Mouse (Mus musculus) hindbrain, embryonic 10.5 days (tissue): ENCODE data around the gene Gria1. TPM values are rescaled to one million over a fixed set of nuclear protein-coding genes. Genes with fewer than 3 reads are reported as not detected.
A peak's percentile ranks its signal among the peaks of the same experiment; 100 is the strongest.

Experiments used
- DNase-seq: peaks from one replicate; pipeline ENCODE4 v3.0.0-alpha.2; 2017; ENCODE audit warnings: low spot score
- H3K27ac ChIP-seq: fragments of 300-500 bp; sonication (generic); 2 replicates; pipeline ENCODE4 v1.5.1; 2016; ENCODE audit warnings: mild to moderate bottlenecking, moderate library complexity
- H3K27me3 ChIP-seq: fragments of 300-500 bp; sonication (generic); 2 replicates; pipeline ENCODE4 v1.6.1; 2016; ENCODE audit warnings: mild to moderate bottlenecking; ENCODE audit not compliant: poor library complexity, insufficient read depth, severe bottlenecking
- H3K36me3 ChIP-seq: fragments of 300-500 bp; sonication (generic); 2 replicates; pipeline ENCODE4 v1.6.1; 2016; ENCODE audit warnings: mild to moderate bottlenecking, moderate library complexity
- H3K4me1 ChIP-seq: fragments of 300-500 bp; sonication (generic); replicated peaks from 2 replicates; pipeline ENCODE4 v1.6.1; 2016; ENCODE audit warnings: mild to moderate bottlenecking
- H3K4me3 ChIP-seq: fragments of 300-500 bp; sonication (generic); 2 replicates; pipeline ENCODE4 v1.5.1; 2016; ENCODE audit warnings: mild to moderate bottlenecking, moderate library complexity
- H3K9me3 ChIP-seq: fragments of 300-500 bp; sonication (generic); 2 replicates; pipeline ENCODE4 v1.6.1; 2016; ENCODE audit warnings: mild to moderate bottlenecking, moderate library complexity
- WGBS: fragments of 180-500 bp; shearing (Covaris S2); methylation state at CpG from one replicate; pipeline ENCODE4 v1.1.7; 2016; 5-methylcytosine and 5-hydroxymethylcytosine counted together
- polyA plus RNA-seq: library from polyadenylated mRNA; unstranded; fragments of >200 nt; fragmentation: Nextera tagmentation; extraction: Ambion mirVana; gene quantifications from 2 replicates; pipeline ENCODE4 v1.2.1, GENCODE M21; 2016

Gene Gria1
- polyA plus RNA-seq, 1 experiment from 2014 or later: 1.8 TPM

GRCm38 (mm10) chr11:57072171-57072570 lies 61.0 kb downstream of the Gria1 start:
- Histone ChIP-seq H3K27me3 (no peaks in the 10 kb centered on the region), H3K9me3 (no peaks in the 10 kb centered on the region), H3K36me3 (no peaks in the 10 kb centered on the region), H3K4me3 (no peak overlapping the region), H3K27ac (0 out of 2 replicates have a peak overlapping the region, but pooled peaks have one; percentile 50), H3K4me1 (peaks cover 12% of the 10 kb centered on the region; the same call in 1 of the 2 replicates)
- no peak for DNase-seq
- WGBS: 54% methylated on average over 6 of the region's 6 CpGs

- DNase-seq: no peak
- no peaks in the 10 kb centered on the region for H3K9me3 ChIP-seq
- no peaks in the 10 kb centered on the region for H3K4me1 ChIP-seq
- WGBS: 91% methylated on average over 3 of the region's 3 CpGs
- no peaks in the 10 kb centered on the region for H3K27me3 ChIP-seq
- no peak overlapping the region for H3K27ac ChIP-seq
- H3K36me3 ChIP-seq: no peaks in the 10 kb centered on the region
- H3K4me3 ChIP-seq: no peak overlapping the region
Measured at GRCm38 (mm10) chr11:57079423-57079822, 68.2 kb downstream of the Gria1 start.

DNA sequence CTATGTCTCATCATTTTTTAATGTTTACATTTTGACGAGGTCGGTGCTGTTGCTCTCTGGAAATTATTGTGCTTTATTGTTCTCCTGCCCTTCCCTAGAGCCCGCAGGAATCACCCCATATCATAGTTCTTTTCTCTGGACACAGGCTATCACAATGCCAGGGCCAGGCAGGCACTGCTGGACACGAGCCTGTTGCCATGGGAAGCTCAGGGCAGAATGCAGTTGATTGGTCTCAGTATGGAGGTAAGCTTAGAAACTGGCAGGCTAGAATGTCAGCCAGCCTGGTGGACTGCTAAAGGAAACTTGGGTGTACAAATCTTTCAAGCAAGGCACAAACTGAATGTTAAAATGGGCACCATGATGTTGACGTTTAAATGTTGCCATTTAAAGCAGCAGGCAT lies 78.3 kb downstream of the Gria1 start:
- WGBS: 55% methylated on average over 5 of the region's 5 CpGs
- Histone ChIP-seq H3K9me3 (peaks cover 3% of the 10 kb centered on the region; the same call in 1 of the 2 replicates), H3K36me3 (no peaks in the 10 kb centered on the region), H3K27ac (no peak overlapping the region), H3K27me3 (no peaks in the 10 kb centered on the region), H3K4me1 (peaks cover 11% of the 10 kb centered on the region; the same call in 1 of the 2 replicates), H3K4me3 (no peak overlapping the region)
- DNase-seq: no peak

GRCm38 (mm10) chr11:57090705-57091104 lies 79.5 kb downstream of the Gria1 start:
- H3K4me3 ChIP-seq: no peak overlapping the region
- no peak for DNase-seq

DNA sequence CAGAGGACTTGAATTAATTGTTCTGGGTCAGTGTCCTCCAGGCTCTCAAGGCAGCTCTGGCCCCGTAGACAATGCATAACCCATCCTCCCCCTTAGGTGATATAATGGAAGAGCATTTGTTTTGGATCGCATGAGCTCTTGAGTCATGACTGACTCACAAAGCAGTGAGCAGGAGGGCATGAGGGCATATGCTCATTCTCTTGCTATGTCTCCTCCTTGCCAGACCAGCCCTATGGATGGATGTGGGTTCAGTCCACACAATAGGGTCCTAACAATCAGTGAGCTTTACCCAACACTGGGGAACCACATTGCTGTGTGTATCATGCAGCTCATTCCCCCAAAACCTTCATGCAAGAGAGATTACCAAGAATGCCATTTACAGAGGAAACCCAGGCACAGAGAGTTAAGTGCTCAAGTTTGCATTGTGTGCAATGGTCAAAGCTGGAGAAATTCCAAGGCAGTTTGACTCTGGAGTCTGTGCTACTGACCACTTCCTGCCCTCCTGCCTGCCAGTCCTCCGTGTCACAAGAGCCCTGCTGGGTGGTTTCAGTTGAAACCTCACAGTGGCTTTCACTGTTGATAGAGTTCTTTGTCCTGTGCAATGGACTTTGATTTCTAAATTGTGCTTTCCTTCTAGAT lies 80.2 kb downstream of the Gria1 start:
- Histone ChIP-seq H3K27me3 (no peaks in the 10 kb centered on the region), H3K4me1 (peaks cover 22% of the 10 kb centered on the region; the same call in 1 of the 2 replicates), H3K27ac (no peak overlapping the region), H3K9me3 (peaks cover 3% of the 10 kb centered on the region; the same call in 1 of the 2 replicates), H3K4me3 (no peak overlapping the region), H3K36me3 (no peaks in the 10 kb centered on the region)
- no peak for DNase-seq
- WGBS: 53% methylated on average over 3 of the region's 3 CpGs

More at GRCm38 (mm10) chr11:57090705-57091104, 79.5 kb downstream of the Gria1 start:
- Histone ChIP-seq H3K27ac (no peak overlapping the region), H3K9me3 (peaks cover 3% of the 10 kb centered on the region; the same call in 1 of the 2 replicates), H3K36me3 (no peaks in the 10 kb centered on the region), H3K27me3 (no peaks in the 10 kb centered on the region), H3K4me1 (peaks cover 21% of the 10 kb centered on the region; the same call in 1 of the 2 replicates)

- 85% methylated on average over 5 of the region's 5 CpGs for WGBS
Measured at GRCm38 (mm10) chr11:57100491-57100890, 89.3 kb downstream of the Gria1 start.

GRCm38 (mm10) chr11:57103751-57104254 lies 92.6 kb downstream of the Gria1 start:
- no peaks in the 10 kb centered on the region for H3K36me3 ChIP-seq
- no peaks in the 10 kb centered on the region for H3K4me1 ChIP-seq
- no peaks in the 10 kb centered on the region for H3K27me3 ChIP-seq
- no peak overlapping the region for H3K27ac ChIP-seq
- no peaks in the 10 kb centered on the region for H3K9me3 ChIP-seq
- H3K4me3 ChIP-seq: no peak overlapping the region
- no peak for DNase-seq
- 77% methylated on average over 5 of the region's 5 CpGs for WGBS

More at GRCm38 (mm10) chr11:57100491-57100890, 89.3 kb downstream of the Gria1 start:
- no peak overlapping the region for H3K27ac ChIP-seq
- H3K4me3 ChIP-seq: no peak overlapping the region
- H3K9me3 ChIP-seq: no peaks in the 10 kb centered on the region
- DNase-seq: no peak
- H3K27me3 ChIP-seq: no peaks in the 10 kb centered on the region
- no peaks in the 10 kb centered on the region for H3K36me3 ChIP-seq
- H3K4me1 ChIP-seq: peaks cover 3% of the 10 kb centered on the region; the same call in 1 of the 2 replicates

- 69% methylated on average over 3 of the region's 3 CpGs for WGBS
- no peaks in the 10 kb centered on the region for H3K27me3 ChIP-seq
- no peaks in the 10 kb centered on the region for H3K9me3 ChIP-seq
- no peak for DNase-seq
- H3K4me3 ChIP-seq: no peak overlapping the region
- no peak overlapping the region for H3K27ac ChIP-seq
- H3K4me1 ChIP-seq: no peaks in the 10 kb centered on the region
- H3K36me3 ChIP-seq: no peaks in the 10 kb centered on the region
Measured at GRCm38 (mm10) chr11:57105683-57106082, 94.5 kb downstream of the Gria1 start.

DNA sequence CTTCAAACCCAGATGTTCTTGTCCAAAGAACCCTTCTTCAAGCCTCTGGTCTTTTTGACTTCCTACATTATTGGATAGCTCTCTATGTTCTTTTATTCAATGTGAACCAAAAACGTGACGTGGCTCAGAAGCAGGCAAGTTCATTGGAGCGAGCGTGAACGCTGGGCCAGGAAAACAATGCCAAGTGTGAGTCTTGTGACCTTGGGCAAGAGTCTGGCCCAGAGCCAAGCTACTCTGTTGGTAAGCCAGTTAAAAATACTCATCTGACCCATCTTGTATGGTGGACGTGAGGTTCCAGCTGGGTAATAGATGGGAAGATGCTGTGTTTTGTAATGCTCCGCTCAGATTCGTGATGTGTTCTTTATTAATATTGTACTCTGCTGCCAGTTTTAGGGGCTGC lies 101.2 kb downstream of the Gria1 start:
- no peak for DNase-seq
- H3K4me1 ChIP-seq: no peaks in the 10 kb centered on the region
- H3K36me3 ChIP-seq: no peaks in the 10 kb centered on the region
- H3K27me3 ChIP-seq: no peaks in the 10 kb centered on the region
- no peaks in the 10 kb centered on the region for H3K9me3 ChIP-seq
- H3K27ac ChIP-seq: no peak overlapping the region
- no peak overlapping the region for H3K4me3 ChIP-seq
- 89% methylated on average over 8 of the region's 8 CpGs for WGBS

DNA sequence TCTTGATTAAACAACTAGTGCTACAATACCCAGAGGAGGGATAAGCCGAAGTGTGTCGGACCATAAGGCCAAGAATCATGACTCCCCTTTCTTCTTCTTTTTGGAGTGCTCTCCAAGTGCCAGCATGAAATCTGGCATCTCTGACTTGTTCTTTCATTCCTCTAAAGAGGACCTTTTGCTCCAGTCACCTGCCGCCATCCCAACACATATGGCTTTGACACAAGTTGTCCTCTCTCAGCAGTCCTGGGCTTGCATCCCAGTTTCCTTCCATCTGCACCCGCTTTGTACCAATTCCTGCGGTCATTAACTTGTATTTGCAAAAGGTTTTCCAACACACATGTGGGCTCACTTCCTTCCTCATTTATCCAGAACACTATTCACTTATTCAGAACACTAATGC lies 103.2 kb downstream of the Gria1 start:
- Histone ChIP-seq H3K27me3 (no peaks in the 10 kb centered on the region), H3K27ac (no peak overlapping the region), H3K36me3 (no peaks in the 10 kb centered on the region), H3K4me1 (no peaks in the 10 kb centered on the region), H3K4me3 (no peak overlapping the region), H3K9me3 (no peaks in the 10 kb centered on the region)
- no peak for DNase-seq
- WGBS: 87% methylated on average over 5 of the region's 5 CpGs

DNA sequence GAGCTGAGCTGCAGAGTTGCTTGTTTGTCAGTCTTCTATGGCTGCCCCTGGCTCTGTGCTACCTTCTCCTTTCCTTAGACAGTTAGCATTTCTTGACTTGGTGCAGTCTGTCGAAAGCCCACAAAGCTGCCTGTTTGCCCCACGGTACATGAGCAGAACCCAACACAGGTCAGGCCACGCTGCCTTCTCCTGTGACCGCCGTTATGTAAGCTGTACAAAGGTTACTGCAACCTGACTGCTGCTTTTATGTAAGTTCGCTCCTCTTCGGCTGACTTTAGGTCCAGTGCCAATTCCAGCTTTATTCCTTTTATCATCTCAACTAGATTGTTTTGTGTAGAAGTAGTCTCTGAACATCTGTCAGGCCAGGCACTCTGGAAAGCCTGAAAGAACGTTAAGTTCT lies 115.9 kb downstream of the Gria1 start:
- Histone ChIP-seq H3K36me3 (no peaks in the 10 kb centered on the region), H3K9me3 (no peaks in the 10 kb centered on the region), H3K4me1 (peaks cover 10% of the 10 kb centered on the region), H3K27me3 (no peaks in the 10 kb centered on the region), H3K27ac (no peak overlapping the region), H3K4me3 (no peak overlapping the region)
- no peak for DNase-seq
- 87% methylated on average over 8 of the region's 8 CpGs for WGBS

DNA sequence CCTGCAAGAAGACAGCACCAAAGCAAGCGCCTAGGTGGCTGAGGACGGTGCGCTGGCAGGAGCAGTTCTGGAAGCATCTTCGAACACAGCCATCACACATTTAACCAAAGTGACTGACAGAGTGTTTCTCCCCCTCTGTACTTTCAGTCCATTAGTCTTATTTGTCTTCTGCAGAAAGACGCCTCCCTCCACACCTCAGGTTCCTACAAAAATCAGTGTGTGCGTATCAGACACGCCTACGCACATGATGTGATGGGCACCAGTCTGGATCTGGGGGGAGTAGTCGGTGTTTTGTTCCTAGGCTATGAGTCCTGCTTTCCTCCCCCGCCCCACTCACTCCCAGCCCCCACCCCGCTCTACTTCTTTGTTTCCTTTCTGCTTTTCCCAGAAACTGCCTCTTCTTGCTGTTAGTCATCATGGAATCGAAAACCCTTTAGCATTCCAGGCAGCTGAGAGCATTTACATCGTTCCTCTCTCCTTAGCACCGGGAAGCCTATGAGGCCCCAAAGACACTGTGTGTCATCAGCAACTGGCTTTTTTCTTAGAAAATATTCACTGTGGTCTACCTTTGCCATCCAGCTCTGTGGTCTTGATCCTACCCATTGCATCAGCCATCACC lies 129.1 kb downstream of the Gria1 start:
- 0 out of 2 replicates have a peak, but pooled peaks cover 6% of the 10 kb centered on the region for H3K4me1 ChIP-seq
- no peaks in the 10 kb centered on the region for H3K9me3 ChIP-seq
- H3K36me3 ChIP-seq: no peaks in the 10 kb centered on the region
- DNase-seq: no peak
- H3K27me3 ChIP-seq: no peaks in the 10 kb centered on the region
- H3K27ac ChIP-seq: no peak overlapping the region
- no peak overlapping the region for H3K4me3 ChIP-seq
- 82% methylated on average over 14 of the region's 14 CpGs for WGBS

GRCm38 (mm10) chr11:57143681-57144080 lies 132.5 kb downstream of the Gria1 start:
- Histone ChIP-seq H3K4me3 (no peak overlapping the region), H3K4me1 (0 out of 2 replicates have a peak, but pooled peaks cover 6% of the 10 kb centered on the region), H3K36me3 (no peaks in the 10 kb centered on the region), H3K27me3 (no peaks in the 10 kb centered on the region), H3K9me3 (no peaks in the 10 kb centered on the region), H3K27ac (no peak overlapping the region)
- no peak for DNase-seq
- WGBS: 76% methylated on average over 5 of the region's 5 CpGs
